Mouse (Mus musculus) regulatory T cell (primary cell): Measurements from ENCODE around the gene Rdh11.

ENCODE experiments used
- in situ Hi-C: fragments of 300-600 bp; cut with MboI, MseI; formaldehyde crosslinking; loops from one replicate; pipeline ENCODE4 v1.15.1; 2025; ENCODE audit warnings: high pct_unique_total_duplicates

Rdh11 gene

GRCm38 (mm10) chr12:79140811-79141210, 51.3 kb downstream of the Rdh11 start:
- in situ Hi-C loops: no loop called here

- in situ Hi-C loops: no loop called here
Observed at GRCm38 (mm10) chr12:79139417-79139816, 52.7 kb downstream of the Rdh11 start.

GRCm38 (mm10) chr12:79138999-79139398, 53.1 kb downstream of the Rdh11 start:
- in situ Hi-C loops: no loop called here

GRCm38 (mm10) chr12:79136949-79137348, 55.1 kb downstream of the Rdh11 start:
- in situ Hi-C loops: no loop called here

- in situ Hi-C loops: no loop called here
Observed at GRCm38 (mm10) chr12:79135105-79135504, 57.0 kb downstream of the Rdh11 start.

- in situ Hi-C loops: no loop called here
Observed at GRCm38 (mm10) chr12:79134676-79135075, 57.4 kb downstream of the Rdh11 start.

- in situ Hi-C loops: no loop called here
Observed at GRCm38 (mm10) chr12:79131706-79132460, 60.2 kb downstream of the Rdh11 start.

- in situ Hi-C loops: no loop called here
Observed at GRCm38 (mm10) chr12:79131178-79131675, 60.9 kb downstream of the Rdh11 start.

- in situ Hi-C loops: no loop called here
Observed at GRCm38 (mm10) chr12:79130299-79131177, 61.6 kb downstream of the Rdh11 start, which contains the start of gene Arg2. Gene Arg2, plus strand, starts transcription at chr12:79130777.
